Mouse (Mus musculus): ENCODE data around the gene P2rx6. TPM values are rescaled to one million over a fixed set of nuclear protein-coding genes. Genes with fewer than 3 reads are reported as not detected.

P2rx6 gene
- 2.9 and 3.2 TPM in 2 replicates for polyA plus RNA-seq (2012; rRNA removed)

- H3K4me3 ChIP-seq (ENCODE audit: insufficient read depth, low read length) = peak within 1 kb of the TSS; percentile 4; the same call in 1 of the 2 replicates
- peak within 1 kb of the TSS; percentile 58; the same call in 1 of the 2 replicates for H3K27ac ChIP-seq (ENCODE audit: insufficient read depth, low read length)
- no peak for TF ChIP-seq CTCF (IDR thresholded peaks at IDR 0.05; ENCODE audit: extremely low read depth, insufficient read depth, low read length)
- TF ChIP-seq POLR2A (IDR thresholded peaks at IDR 0.05; ENCODE audit: extremely low read depth, insufficient read depth, low read length) = 0 out of 2 replicates have a peak, but pooled peaks have one; percentile 20
- H3K4me1 ChIP-seq (ENCODE audit: control insufficient read depth, insufficient read depth, low read length) = peaks cover 15% of the 10 kb centered on the region; the same call in 1 of the 2 replicates
These were observed at the start of gene P2rx6 for GRCm38 (mm10) chr16:17561751-17562208. Gene P2rx6 (plus strand): TSS chr16:17561885.

- TF ChIP-seq CTCF (IDR thresholded peaks at IDR 0.05; ENCODE audit: extremely low read depth, insufficient read depth, low read length) = no peak
- TF ChIP-seq POLR2A (IDR thresholded peaks at IDR 0.05; ENCODE audit: extremely low read depth, insufficient read depth, low read length) = no peak
- Histone ChIP-seq H3K27ac (ENCODE audit: insufficient read depth, low read length) (no peak overlapping the region), H3K4me3 (ENCODE audit: insufficient read depth, low read length) (no peak overlapping the region), H3K4me1 (ENCODE audit: control insufficient read depth, insufficient read depth, low read length) (no peaks in the 10 kb centered on the region)
These were observed 42.8 kb upstream of the P2rx6 start for GRCm38 (mm10) chr16:17518910-17519309.

- H3K4me3 ChIP-seq (ENCODE audit: insufficient read depth, low read length) = no peak overlapping the region
- no peaks in the 10 kb centered on the region for H3K4me1 ChIP-seq (ENCODE audit: control insufficient read depth, insufficient read depth, low read length)
- no peak overlapping the region for H3K27ac ChIP-seq (ENCODE audit: insufficient read depth, low read length)
- TF ChIP-seq CTCF (IDR thresholded peaks at IDR 0.05; ENCODE audit: extremely low read depth, insufficient read depth, low read length) = no peak
- no peak for TF ChIP-seq POLR2A (IDR thresholded peaks at IDR 0.05; ENCODE audit: extremely low read depth, insufficient read depth, low read length)
These were observed 37.5 kb upstream of the P2rx6 start for GRCm38 (mm10) chr16:17524156-17524555.

GRCm38 (mm10) chr16:17525524-17525923 lies 36.2 kb upstream of the P2rx6 start:
- TF ChIP-seq POLR2A (IDR thresholded peaks at IDR 0.05; ENCODE audit: extremely low read depth, insufficient read depth, low read length) (no peak), CTCF (IDR thresholded peaks at IDR 0.05; ENCODE audit: extremely low read depth, insufficient read depth, low read length) (no peak)
- no peak overlapping the region for H3K27ac ChIP-seq (ENCODE audit: insufficient read depth, low read length)
- no peak overlapping the region for H3K4me3 ChIP-seq (ENCODE audit: insufficient read depth, low read length)
- H3K4me1 ChIP-seq (ENCODE audit: control insufficient read depth, insufficient read depth, low read length) = peaks cover 2% of the 10 kb centered on the region; the same call in 1 of the 2 replicates

- no peak overlapping the region for H3K27ac ChIP-seq (ENCODE audit: insufficient read depth, low read length)
- no peak overlapping the region for H3K4me3 ChIP-seq (ENCODE audit: insufficient read depth, low read length)
- peaks cover 2% of the 10 kb centered on the region; the same call in 1 of the 2 replicates for H3K4me1 ChIP-seq (ENCODE audit: control insufficient read depth, insufficient read depth, low read length)
- TF ChIP-seq POLR2A (IDR thresholded peaks at IDR 0.05; ENCODE audit: extremely low read depth, insufficient read depth, low read length) = no peak
- TF ChIP-seq CTCF (IDR thresholded peaks at IDR 0.05; ENCODE audit: extremely low read depth, insufficient read depth, low read length) = no peak
These were observed 35.5 kb upstream of the P2rx6 start for GRCm38 (mm10) chr16:17526223-17526622.

- TF ChIP-seq POLR2A (IDR thresholded peaks at IDR 0.05; ENCODE audit: extremely low read depth, insufficient read depth, low read length) = no peak
- TF ChIP-seq CTCF (IDR thresholded peaks at IDR 0.05; ENCODE audit: extremely low read depth, insufficient read depth, low read length) = no peak
- Histone ChIP-seq H3K27ac (ENCODE audit: insufficient read depth, low read length) (no peak overlapping the region), H3K4me3 (ENCODE audit: insufficient read depth, low read length) (no peak overlapping the region), H3K4me1 (ENCODE audit: control insufficient read depth, insufficient read depth, low read length) (peaks cover 2% of the 10 kb centered on the region; the same call in 1 of the 2 replicates)
These were observed 34.1 kb upstream of the P2rx6 start for GRCm38 (mm10) chr16:17527606-17528005.

- TF ChIP-seq CTCF (IDR thresholded peaks at IDR 0.05; ENCODE audit: extremely low read depth, insufficient read depth, low read length) (no peak), POLR2A (IDR thresholded peaks at IDR 0.05; ENCODE audit: extremely low read depth, insufficient read depth, low read length) (no peak)
- Histone ChIP-seq H3K27ac (ENCODE audit: insufficient read depth, low read length) (no peak overlapping the region), H3K4me1 (ENCODE audit: control insufficient read depth, insufficient read depth, low read length) (peaks cover 2% of the 10 kb centered on the region; the same call in 1 of the 2 replicates), H3K4me3 (ENCODE audit: insufficient read depth, low read length) (no peak overlapping the region)
These were observed 33.4 kb upstream of the P2rx6 start for GRCm38 (mm10) chr16:17528276-17528675.

- peak overlapping the region; percentile 79 for H3K4me3 ChIP-seq (ENCODE audit: insufficient read depth, low read length)
- TF ChIP-seq CTCF (IDR thresholded peaks at IDR 0.05; ENCODE audit: extremely low read depth, insufficient read depth, low read length) = no peak
- no peak for TF ChIP-seq POLR2A (IDR thresholded peaks at IDR 0.05; ENCODE audit: extremely low read depth, insufficient read depth, low read length)
These were observed 31.6 kb upstream of the P2rx6 start for GRCm38 (mm10) chr16:17529981-17530586.

GRCm38 (mm10) chr16:17530640-17531288 lies 30.9 kb upstream of the P2rx6 start, which contains the start of gene Thap7:
Gene Thap7 (minus strand): TSS chr16:17531136.
- peak; percentile 79 for TF ChIP-seq POLR2A (IDR thresholded peaks at IDR 0.05; ENCODE audit: extremely low read depth, insufficient read depth, low read length)
- TF ChIP-seq CTCF (IDR thresholded peaks at IDR 0.05; ENCODE audit: extremely low read depth, insufficient read depth, low read length) = no peak
- H3K4me1 ChIP-seq (ENCODE audit: control insufficient read depth, insufficient read depth, low read length) = peaks cover 2% of the 10 kb centered on the region; the same call in 1 of the 2 replicates
- H3K4me3 ChIP-seq (ENCODE audit: insufficient read depth, low read length) = peak within 1 kb of the TSS; percentile 79
- H3K27ac ChIP-seq (ENCODE audit: insufficient read depth, low read length) = peak within 1 kb of the TSS; percentile 85

More at GRCm38 (mm10) chr16:17529981-17530586, 31.6 kb upstream of the P2rx6 start:
- peaks cover 2% of the 10 kb centered on the region; the same call in 1 of the 2 replicates for H3K4me1 ChIP-seq (ENCODE audit: control insufficient read depth, insufficient read depth, low read length)
- H3K27ac ChIP-seq (ENCODE audit: insufficient read depth, low read length) = peak overlapping the region; percentile 85

All from cortical plate, adult 2 months (tissue).